Mouse (Mus musculus) liver, embryonic 15.5 days (tissue): Measurements from ENCODE around the gene Rbm42. TPM values are rescaled to one million over a fixed set of nuclear protein-coding genes. Genes with fewer than 3 reads are reported as not detected.
A peak's percentile ranks its signal among the peaks of the same experiment; 100 is the strongest.

Experiments used
- ATAC-seq: fragments of 200-750 bp; cut with Nextera tagmentation; 2 replicates; pipeline ENCODE4 v1.8.0; 2017; ENCODE audit warnings: moderate number of reproducible peaks, mild to moderate bottlenecking, moderate library complexity; ENCODE audit not compliant: insufficient read depth
- H3K27ac ChIP-seq: fragments of 300-500 bp; sonication (generic); replicated peaks from 2 replicates; pipeline ENCODE4 v1.5.1; 2015; ENCODE audit warnings: mild to moderate bottlenecking, inconsistent platforms
- H3K27me3 ChIP-seq: fragments of 300-500 bp; sonication (generic); 2 replicates; pipeline ENCODE4 v1.6.1; 2015; ENCODE audit warnings: mild to moderate bottlenecking, inconsistent platforms
- H3K36me3 ChIP-seq: fragments of 300-500 bp; sonication (generic); replicated peaks from 2 replicates; pipeline ENCODE4 v1.6.1; 2015; ENCODE audit warnings: moderate library complexity, mild to moderate bottlenecking, inconsistent platforms
- H3K4me1 ChIP-seq: fragments of 300-500 bp; sonication (generic); replicated peaks from 2 replicates; pipeline ENCODE4 v1.6.1; 2015; ENCODE audit warnings: inconsistent platforms
- H3K4me2 ChIP-seq: fragments of 300-500 bp; sonication (generic); 2 replicates; pipeline ENCODE4 v1.6.1; 2015; ENCODE audit warnings: moderate library complexity, mild to moderate bottlenecking, inconsistent platforms
- H3K4me3 ChIP-seq: fragments of 300-500 bp; sonication (generic); replicated peaks from 2 replicates; pipeline ENCODE4 v1.5.1; 2015; ENCODE audit warnings: mild to moderate bottlenecking, inconsistent platforms
- H3K9ac ChIP-seq: fragments of 300-500 bp; sonication (generic); 2 replicates; pipeline ENCODE4 v1.6.1; 2015; ENCODE audit warnings: moderate library complexity, mild to moderate bottlenecking, inconsistent platforms
- H3K9me3 ChIP-seq: fragments of 300-500 bp; sonication (generic); replicated peaks from 2 replicates; pipeline ENCODE4 v1.6.1; 2016; ENCODE audit warnings: inconsistent platforms
- WGBS: fragments of 180-500 bp; shearing (Covaris S2); methylation state at CpG from one replicate; pipeline ENCODE4 v1.1.7; 2015; ENCODE audit warnings: mixed read lengths; ENCODE audit not compliant: insufficient replicate concordance; 5-methylcytosine and 5-hydroxymethylcytosine counted together
- polyA plus RNA-seq: library from polyadenylated mRNA; unstranded; fragments of >200 nt; fragmentation: Nextera tagmentation; extraction: Ambion mirVana; gene quantifications from 2 replicates; pipeline ENCODE4 v1.2.1, GENCODE M21; 2015

Gene Rbm42
- 49.4 and 54.0 TPM in 2 replicates for polyA plus RNA-seq

DNA sequence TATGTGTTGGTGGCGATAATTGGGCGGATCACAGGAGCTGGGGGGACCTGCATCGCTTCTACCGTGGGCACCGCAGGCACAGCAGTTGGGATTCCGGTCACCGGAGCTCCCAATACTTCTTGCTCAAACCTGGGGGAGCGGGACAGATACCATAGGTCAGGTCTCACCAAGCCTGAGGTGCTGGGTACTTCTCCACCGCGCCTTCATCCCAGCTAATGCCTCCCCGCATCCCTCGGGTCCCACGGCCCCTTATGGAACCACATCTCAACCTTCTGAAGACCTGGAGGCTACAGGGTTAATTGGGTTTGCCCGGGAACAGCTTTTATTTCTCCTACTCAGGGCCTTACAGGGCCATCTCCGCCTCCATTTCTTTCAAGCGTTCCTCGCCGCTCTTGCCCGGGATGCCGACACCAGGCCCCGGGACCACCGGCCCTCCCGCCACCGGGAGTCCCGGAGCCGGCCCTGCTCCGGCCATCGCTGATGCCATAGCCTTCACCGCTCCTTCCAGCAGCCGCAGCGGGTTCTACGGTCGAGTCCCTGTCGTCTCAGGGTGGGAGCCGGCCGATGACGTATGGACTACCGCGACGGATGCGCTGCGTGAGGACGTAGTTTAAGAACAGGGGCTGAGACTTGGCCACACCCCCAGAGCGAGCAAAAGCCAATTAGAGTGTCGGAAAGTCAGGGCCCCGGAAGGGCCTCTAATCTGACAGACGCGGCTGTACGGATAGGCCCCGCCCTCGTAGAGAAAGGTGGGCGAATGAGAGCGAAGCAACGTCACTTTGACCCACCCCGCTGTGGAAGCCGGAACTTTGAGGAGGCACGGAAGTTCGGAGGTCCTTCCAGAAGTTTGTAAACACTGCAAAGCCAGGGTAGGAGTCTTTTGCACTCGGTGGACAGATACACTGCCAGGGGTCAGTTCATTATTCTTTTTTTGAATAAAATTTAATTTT is at the start of gene Rbm42:
TSS of gene Rbm42 (minus strand) at position 727 of the 950 bp plus-strand sequence.
- H3K4me1 ChIP-seq: peaks cover 16% of the 10 kb centered on the region
- peak within 1 kb of the TSS; percentile 82 for H3K4me2 ChIP-seq
- peak within 1 kb of the TSS; percentile 78 for H3K27ac ChIP-seq
- WGBS: 1% methylated on average over 59 of the region's 59 CpGs
- peak within 1 kb of the TSS; percentile 69 for H3K4me3 ChIP-seq
- peak; percentile 98 for ATAC-seq
- peaks cover 73% of the 10 kb centered on the region for H3K36me3 ChIP-seq
- H3K9me3 ChIP-seq: no peaks in the 10 kb centered on the region
- no peaks in the 10 kb centered on the region for H3K27me3 ChIP-seq
- peak within 1 kb of the TSS; percentile 77 for H3K9ac ChIP-seq

DNA sequence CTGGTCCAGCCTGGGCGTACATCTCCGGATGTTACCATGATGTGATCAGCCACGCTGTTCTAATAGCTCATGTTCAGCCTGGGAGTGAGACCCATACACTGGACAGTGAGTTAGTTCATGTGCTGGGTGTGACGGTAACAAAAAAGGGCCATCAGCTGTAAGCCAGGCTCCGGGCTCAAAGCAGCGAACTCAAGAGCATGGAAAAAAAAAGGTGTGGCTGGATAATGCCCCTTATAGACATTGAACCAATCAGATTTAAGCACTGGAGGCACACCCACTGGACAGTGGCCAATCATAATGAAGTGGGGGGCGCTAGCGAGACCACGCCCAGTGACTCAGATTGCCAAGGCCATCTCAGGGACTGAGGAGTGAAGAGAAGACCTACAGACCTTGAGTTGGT is 48.5 kb upstream of the Rbm42 start, which contains the start of gene 2200002J24Rik:
TSS of gene 2200002J24Rik (plus strand) at position 338 of the 400 bp plus-strand sequence.
- no peak within 1 kb of the TSS for H3K4me2 ChIP-seq
- no peaks in the 10 kb centered on the region for H3K36me3 ChIP-seq
- WGBS: 44% methylated on average over 9 of the region's 9 CpGs
- no peaks in the 10 kb centered on the region for H3K27me3 ChIP-seq
- no peak within 1 kb of the TSS for H3K27ac ChIP-seq
- no peak for ATAC-seq
- H3K4me1 ChIP-seq: peaks cover 6% of the 10 kb centered on the region; the same call in 1 of the 2 replicates
- no peaks in the 10 kb centered on the region for H3K9me3 ChIP-seq
- H3K4me3 ChIP-seq: no peak within 1 kb of the TSS
- no peak within 1 kb of the TSS for H3K9ac ChIP-seq

DNA sequence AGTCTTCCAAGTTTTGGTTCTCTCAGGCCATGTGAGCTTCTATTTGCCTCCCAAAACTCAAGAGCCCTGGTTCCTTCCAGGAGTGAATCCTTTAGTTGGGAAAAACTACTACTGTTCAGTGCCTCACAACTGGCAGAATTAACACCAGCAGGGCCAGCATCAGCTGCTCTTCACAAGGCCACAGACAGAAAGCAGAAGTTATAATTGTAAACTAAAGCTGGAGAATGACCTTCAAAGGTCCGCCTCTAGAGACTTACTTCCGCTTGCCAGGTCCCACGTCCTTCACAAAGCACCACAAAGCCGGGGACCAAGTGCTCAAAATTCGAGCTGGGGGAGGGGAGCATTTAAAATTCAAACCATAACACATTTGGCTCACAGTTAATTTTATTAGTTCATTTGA is 48.0 kb upstream of the Rbm42 start:
- Histone ChIP-seq H3K27ac (no peak overlapping the region), H3K36me3 (no peaks in the 10 kb centered on the region), H3K27me3 (no peaks in the 10 kb centered on the region), H3K9ac (no peak overlapping the region), H3K4me3 (no peak overlapping the region), H3K4me1 (peaks cover 6% of the 10 kb centered on the region; the same call in 1 of the 2 replicates), H3K4me2 (no peak overlapping the region), H3K9me3 (no peaks in the 10 kb centered on the region)
- 12% methylated on average over 5 of the region's 5 CpGs for WGBS
- ATAC-seq: no peak

DNA sequence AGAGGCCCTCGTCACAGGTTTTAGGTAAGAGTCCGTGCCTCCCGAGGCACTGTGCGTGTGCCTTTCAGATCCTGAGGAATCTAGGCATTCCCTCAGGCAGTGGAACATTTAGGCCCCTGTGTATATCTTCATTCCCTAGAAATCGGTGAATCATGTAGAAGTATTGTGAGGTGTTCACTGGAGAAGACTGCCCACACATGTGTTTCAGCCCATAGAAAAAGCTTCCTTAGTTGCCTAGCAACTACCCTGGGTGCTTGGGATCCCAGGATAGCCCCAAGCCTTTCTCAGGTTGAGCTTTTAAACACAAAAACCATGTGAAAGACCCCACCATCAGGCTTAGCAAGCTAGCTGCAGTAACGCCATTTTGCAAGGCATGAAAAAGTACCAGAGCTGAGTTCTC is 38.2 kb upstream of the Rbm42 start:
- no peak for ATAC-seq
- no peaks in the 10 kb centered on the region for H3K36me3 ChIP-seq

DNA sequence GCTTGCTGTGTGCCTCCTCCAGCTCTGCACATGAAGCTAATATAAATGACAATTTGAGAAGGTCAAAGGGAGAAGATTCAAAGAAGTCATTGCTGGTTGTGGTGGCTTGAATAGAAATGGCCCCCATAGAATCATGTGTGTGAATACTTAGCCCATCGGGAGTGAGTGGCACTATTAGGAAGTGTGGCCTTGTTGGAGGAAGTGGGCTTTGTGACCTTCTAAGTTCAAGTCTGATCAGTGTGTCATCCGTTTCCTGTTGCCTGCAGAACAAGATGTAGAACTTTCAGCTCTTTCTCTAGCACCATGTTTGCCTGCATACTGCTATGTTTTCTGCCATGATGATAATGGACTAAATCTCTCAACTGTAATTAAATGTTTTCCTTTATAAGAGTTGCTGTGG is 33.3 kb upstream of the Rbm42 start:
- WGBS: 25% methylated on average over 2 of the region's 2 CpGs
- H3K4me3 ChIP-seq: no peak overlapping the region
- no peak overlapping the region for H3K27ac ChIP-seq
- H3K4me1 ChIP-seq: no peaks in the 10 kb centered on the region; the same call in none of the 2 replicates
- H3K36me3 ChIP-seq: no peaks in the 10 kb centered on the region
- no peaks in the 10 kb centered on the region for H3K9me3 ChIP-seq
- H3K9ac ChIP-seq: no peak overlapping the region
- ATAC-seq: no peak
- H3K27me3 ChIP-seq: no peaks in the 10 kb centered on the region
- H3K4me2 ChIP-seq: no peak overlapping the region

More for the DNA sequence above, 38.2 kb upstream of the Rbm42 start:
- Histone ChIP-seq H3K4me3 (no peak overlapping the region), H3K9ac (no peak overlapping the region), H3K9me3 (no peaks in the 10 kb centered on the region), H3K4me1 (no peaks in the 10 kb centered on the region; the same call in none of the 2 replicates), H3K4me2 (no peak overlapping the region), H3K27ac (no peak overlapping the region), H3K27me3 (no peaks in the 10 kb centered on the region)
- WGBS: 82% methylated on average over 6 of the region's 6 CpGs

DNA sequence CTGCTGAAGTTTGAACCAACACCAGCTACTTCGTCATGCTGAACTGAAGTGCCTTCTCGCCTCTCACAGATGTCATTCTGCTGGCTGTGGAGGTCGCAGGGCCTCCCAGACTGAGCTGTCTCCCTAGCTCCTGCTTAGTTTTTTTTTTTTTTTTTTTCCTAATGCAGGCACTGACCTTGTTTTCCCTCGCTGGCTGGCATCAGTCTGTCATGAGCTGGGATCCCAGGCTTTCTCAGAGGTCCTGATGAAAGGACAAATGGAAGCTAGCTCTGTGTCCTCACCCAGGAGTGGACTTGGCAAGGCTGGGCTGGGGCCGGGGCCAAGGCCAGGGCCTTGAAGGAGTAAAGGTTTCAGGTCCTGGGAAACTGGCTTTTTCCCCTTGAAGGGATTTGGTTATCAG is 31.8 kb upstream of the Rbm42 start:
- Histone ChIP-seq H3K9me3 (no peaks in the 10 kb centered on the region), H3K9ac (no peak overlapping the region), H3K27me3 (no peaks in the 10 kb centered on the region), H3K4me1 (no peaks in the 10 kb centered on the region), H3K4me3 (no peak overlapping the region), H3K4me2 (no peak overlapping the region), H3K27ac (no peak overlapping the region), H3K36me3 (no peaks in the 10 kb centered on the region)
- ATAC-seq: no peak
- 61% methylated on average over 5 of the region's 5 CpGs for WGBS

DNA sequence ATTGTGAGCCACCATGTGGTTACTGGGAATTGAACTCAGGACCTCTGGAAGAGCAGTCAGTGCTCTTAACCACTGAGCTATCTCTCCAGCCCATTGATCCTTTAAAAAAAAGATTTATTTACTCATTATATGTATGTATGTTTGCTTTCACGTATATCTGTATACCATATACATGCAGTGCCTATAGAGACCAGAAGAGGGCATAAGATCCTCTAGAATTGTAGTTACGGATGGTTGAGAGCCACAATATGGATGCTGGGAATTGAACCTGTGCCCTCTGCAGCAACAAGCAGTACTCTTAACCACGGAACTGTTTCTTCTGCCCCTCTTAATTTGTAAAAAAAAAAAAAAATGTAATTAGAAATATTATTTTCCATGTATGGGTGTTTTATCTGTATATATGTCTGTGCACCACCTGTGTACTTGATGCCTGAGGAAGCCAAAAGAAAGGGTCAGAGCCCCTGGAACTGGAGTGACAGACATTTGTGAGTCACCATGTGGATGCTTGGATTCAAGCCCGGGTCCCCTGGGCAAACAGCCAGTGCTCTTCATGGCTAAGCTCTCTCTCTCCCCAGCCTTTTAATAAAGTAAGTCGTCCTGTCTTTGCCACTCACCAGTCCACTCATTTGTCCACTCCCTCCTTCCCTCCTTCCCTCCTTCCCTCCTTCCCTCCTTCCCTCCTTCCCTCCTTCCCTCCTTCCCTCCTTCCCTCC is 28.3 kb upstream of the Rbm42 start:
- Histone ChIP-seq H3K36me3 (no peaks in the 10 kb centered on the region), H3K27ac (no peak overlapping the region), H3K4me2 (no peak overlapping the region), H3K4me3 (no peak overlapping the region), H3K9me3 (no peaks in the 10 kb centered on the region), H3K27me3 (no peaks in the 10 kb centered on the region), H3K9ac (no peak overlapping the region), H3K4me1 (no peaks in the 10 kb centered on the region)
- no peak for ATAC-seq
- WGBS: 53% methylated on average over 5 of the region's 5 CpGs

DNA sequence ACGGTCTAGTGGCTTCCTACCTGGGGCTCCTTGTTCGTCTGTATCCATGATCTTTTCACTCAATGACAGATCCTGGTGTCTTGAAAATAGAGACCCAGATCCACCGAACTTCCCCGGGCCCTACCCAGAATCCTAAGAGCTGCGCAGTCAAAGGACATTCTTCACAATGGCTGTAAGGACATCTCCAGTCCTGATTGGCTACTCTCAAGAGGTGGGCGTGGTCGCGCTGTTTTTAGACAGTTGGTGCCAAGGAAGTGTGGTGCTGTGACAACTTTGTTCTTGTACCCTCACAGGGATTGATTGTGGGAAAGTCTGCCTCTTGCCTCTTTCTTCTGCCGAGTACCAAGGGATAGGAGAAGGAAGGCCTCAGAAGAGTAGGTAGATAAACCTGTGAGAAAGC is 21.4 kb upstream of the Rbm42 start, which contains the start of gene Pmis2:
TSS of gene Pmis2 (minus strand) at position 126 of the 400 bp plus-strand sequence.
- Histone ChIP-seq H3K4me2 (no peak within 1 kb of the TSS), H3K36me3 (no peaks in the 10 kb centered on the region), H3K4me3 (no peak within 1 kb of the TSS), H3K27ac (no peak within 1 kb of the TSS), H3K9me3 (no peaks in the 10 kb centered on the region), H3K4me1 (no peaks in the 10 kb centered on the region), H3K9ac (no peak within 1 kb of the TSS), H3K27me3 (0 out of 2 replicates have a peak, but pooled peaks cover 5% of the 10 kb centered on the region)
- WGBS: 57% methylated on average over 9 of the region's 9 CpGs
- no peak for ATAC-seq

DNA sequence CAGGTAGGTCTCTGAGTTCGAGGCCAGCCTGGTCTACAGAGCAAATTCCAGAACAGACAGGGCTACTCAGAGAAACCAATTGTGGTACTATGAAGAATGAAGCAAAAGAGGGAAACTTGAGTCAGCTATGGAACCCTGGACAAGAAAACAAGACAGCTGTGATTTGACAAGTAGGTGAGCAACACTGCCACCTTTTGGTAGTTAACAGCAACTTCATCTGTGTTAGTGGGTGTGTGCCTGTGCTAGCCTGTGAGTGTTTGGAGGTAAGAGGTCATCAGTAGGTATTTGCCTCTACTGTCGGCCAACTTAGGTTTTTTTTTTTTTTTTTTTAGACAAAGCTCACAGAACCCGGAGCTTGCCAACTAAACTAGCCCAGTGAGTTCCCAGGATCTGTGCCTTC is 19.1 kb upstream of the Rbm42 start:
- no peak overlapping the region for H3K4me3 ChIP-seq
- 0 out of 2 replicates have a peak, but pooled peaks cover 8% of the 10 kb centered on the region for H3K27me3 ChIP-seq
- H3K9me3 ChIP-seq: no peaks in the 10 kb centered on the region
- H3K4me1 ChIP-seq: peaks cover 13% of the 10 kb centered on the region
- ATAC-seq: no peak
- no peak overlapping the region for H3K4me2 ChIP-seq
- no peak overlapping the region for H3K9ac ChIP-seq
- 32% methylated on average over 3 of the region's 3 CpGs for WGBS
- H3K27ac ChIP-seq: no peak overlapping the region
- no peaks in the 10 kb centered on the region for H3K36me3 ChIP-seq

DNA sequence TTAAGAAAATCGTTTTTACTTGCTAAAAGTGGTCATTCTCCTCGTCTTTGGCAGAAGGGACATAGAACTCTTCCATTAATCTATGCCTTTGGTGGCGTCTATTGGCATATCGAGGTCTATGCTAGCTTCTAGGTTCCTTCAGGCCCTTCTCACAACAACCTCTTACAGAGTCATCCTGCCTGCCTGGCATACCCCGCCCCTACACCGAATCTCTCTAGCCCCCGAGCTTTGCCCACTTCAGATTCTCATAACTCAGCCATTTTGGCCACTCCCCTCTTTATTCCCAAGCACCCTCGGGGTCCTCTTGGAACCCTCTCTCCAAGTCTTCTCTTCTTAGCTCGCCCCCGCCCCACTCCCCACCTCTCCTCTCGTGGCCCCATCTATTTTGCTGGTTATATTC is 15.2 kb upstream of the Rbm42 start:
- Histone ChIP-seq H3K27ac (peak overlapping the region; percentile 74; the same call in 1 of the 2 replicates), H3K4me3 (peak overlapping the region; percentile 88), H3K36me3 (peaks cover 29% of the 10 kb centered on the region), H3K27me3 (0 out of 2 replicates have a peak, but pooled peaks cover 8% of the 10 kb centered on the region), H3K9ac (peak overlapping the region; percentile 89), H3K9me3 (no peaks in the 10 kb centered on the region), H3K4me1 (peaks cover 29% of the 10 kb centered on the region), H3K4me2 (peak overlapping the region; percentile 86)
- ATAC-seq: peak; percentile 40; the same call in 1 of the 2 replicates
- 7% methylated on average over 11 of the region's 11 CpGs for WGBS
